Mouse (Mus musculus): ENCODE measurements around the gene Cggbp1. TPM values are rescaled to one million over a fixed set of nuclear protein-coding genes. Genes with fewer than 3 reads are reported as not detected.

The Cggbp1 gene
- polyA plus RNA-seq, 1 experiment from 2014 or later: 78.3 TPM

DNA sequence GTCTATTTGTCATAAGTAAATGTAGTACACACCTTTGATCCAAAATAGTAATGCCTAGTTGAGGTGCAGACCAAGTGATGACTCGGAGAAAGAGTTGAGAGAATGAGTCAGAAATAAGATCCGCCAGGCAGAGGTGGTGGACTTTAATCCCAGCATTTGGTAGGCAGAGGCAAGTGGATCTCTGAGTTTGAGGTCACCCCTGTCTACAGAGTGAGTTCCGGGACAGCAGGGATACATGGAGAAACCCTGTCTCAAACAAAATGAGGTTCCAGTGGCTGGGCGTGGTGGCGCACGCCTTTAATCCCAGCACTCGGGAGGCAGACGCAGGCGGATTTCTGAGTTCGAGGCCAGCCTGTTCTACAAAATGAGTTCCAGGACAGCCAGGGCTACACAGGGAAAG, 23.6 kb downstream of the Cggbp1 start:
- Histone ChIP-seq H3K27ac (ENCODE audit: poor library complexity, severe bottlenecking) (no peak overlapping the region), H3K4me3 (no peak overlapping the region), H3K36me3 (no peaks in the 10 kb centered on the region), H3K9ac (no peak overlapping the region), H3K27me3 (replicated peaks) (no peaks in the 10 kb centered on the region), H3K4me2 (no peak overlapping the region), H3K9me3 (replicated peaks) (no peaks in the 10 kb centered on the region), H3K4me1 (replicated peaks) (no peaks in the 10 kb centered on the region)
- 94% methylated on average over 10 of the region's 10 CpGs for WGBS
- ATAC-seq (ENCODE audit: insufficient number of reproducible peaks, low FRiP score): no peak

GRCm38 (mm10) chr16:64875822-64876221, 24.0 kb downstream of the Cggbp1 start:
- H3K4me2 ChIP-seq: no peak overlapping the region
- WGBS: 79% methylated on average over 1 of the region's 1 CpGs
- no peaks in the 10 kb centered on the region for H3K27me3 ChIP-seq (replicated peaks)
- H3K9ac ChIP-seq: no peak overlapping the region
- no peak overlapping the region for H3K27ac ChIP-seq (ENCODE audit: poor library complexity, severe bottlenecking)
- H3K9me3 ChIP-seq (replicated peaks): no peaks in the 10 kb centered on the region
- H3K4me1 ChIP-seq (replicated peaks): no peaks in the 10 kb centered on the region
- no peak overlapping the region for H3K4me3 ChIP-seq
- ATAC-seq (ENCODE audit: insufficient number of reproducible peaks, low FRiP score): no peak
- no peaks in the 10 kb centered on the region for H3K36me3 ChIP-seq

GRCm38 (mm10) chr16:64876631-64877265, 25.0 kb downstream of the Cggbp1 start:
- no peak overlapping the region for H3K4me3 ChIP-seq
- 72% methylated on average over 4 of the region's 4 CpGs for WGBS
- no peak for ATAC-seq (ENCODE audit: insufficient number of reproducible peaks, low FRiP score)
- H3K27me3 ChIP-seq (replicated peaks): no peaks in the 10 kb centered on the region
- H3K4me1 ChIP-seq (replicated peaks): no peaks in the 10 kb centered on the region
- H3K4me2 ChIP-seq: no peak overlapping the region
- H3K9me3 ChIP-seq (replicated peaks): no peaks in the 10 kb centered on the region
- no peak overlapping the region for H3K27ac ChIP-seq (ENCODE audit: poor library complexity, severe bottlenecking)
- H3K36me3 ChIP-seq: no peaks in the 10 kb centered on the region
- H3K9ac ChIP-seq: no peak overlapping the region

GRCm38 (mm10) chr16:64877314-64877713, 25.5 kb downstream of the Cggbp1 start:
- 81% methylated on average over 3 of the region's 3 CpGs for WGBS
- H3K27ac ChIP-seq (ENCODE audit: poor library complexity, severe bottlenecking): no peak overlapping the region
- H3K4me2 ChIP-seq: no peak overlapping the region
- H3K27me3 ChIP-seq (replicated peaks): no peaks in the 10 kb centered on the region
- ATAC-seq (ENCODE audit: insufficient number of reproducible peaks, low FRiP score): no peak
- no peaks in the 10 kb centered on the region for H3K9me3 ChIP-seq (replicated peaks)
- no peaks in the 10 kb centered on the region for H3K4me1 ChIP-seq (replicated peaks)
- H3K36me3 ChIP-seq: no peaks in the 10 kb centered on the region
- no peak overlapping the region for H3K9ac ChIP-seq
- no peak overlapping the region for H3K4me3 ChIP-seq

GRCm38 (mm10) chr16:64878611-64879132, 26.9 kb downstream of the Cggbp1 start:
- no peaks in the 10 kb centered on the region for H3K36me3 ChIP-seq
- H3K4me1 ChIP-seq (replicated peaks): peaks cover under 1% of the 10 kb centered on the region; the same call in 1 of the 2 replicates
- ATAC-seq (ENCODE audit: insufficient number of reproducible peaks, low FRiP score): no peak

DNA sequence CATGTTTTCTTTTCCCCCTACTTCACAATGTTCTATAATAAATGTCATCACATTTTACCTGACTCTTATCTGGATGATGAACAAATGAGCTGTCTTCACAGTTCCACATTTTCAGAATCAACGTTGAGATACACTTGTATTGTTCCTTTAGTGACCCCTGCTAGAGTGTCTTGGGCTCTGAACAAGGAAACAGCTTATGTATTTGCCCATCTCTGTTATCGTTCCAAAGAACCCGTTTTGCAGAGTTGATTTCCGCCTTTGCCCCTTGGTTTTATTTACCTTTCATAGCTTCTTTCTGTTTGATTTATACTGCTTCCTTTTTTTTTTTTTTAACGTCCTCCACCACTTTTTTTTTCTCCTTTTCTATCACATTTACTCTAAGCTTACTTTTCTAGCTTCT, 27.9 kb downstream of the Cggbp1 start:
- 67% methylated on average over 5 of the region's 5 CpGs for WGBS
- H3K9ac ChIP-seq: no peak overlapping the region
- H3K4me2 ChIP-seq: no peak overlapping the region
- H3K27ac ChIP-seq (ENCODE audit: poor library complexity, severe bottlenecking): no peak overlapping the region
- H3K36me3 ChIP-seq: no peaks in the 10 kb centered on the region
- H3K27me3 ChIP-seq (replicated peaks): no peaks in the 10 kb centered on the region
- H3K4me1 ChIP-seq (replicated peaks): peaks cover 11% of the 10 kb centered on the region
- no peak for ATAC-seq (ENCODE audit: insufficient number of reproducible peaks, low FRiP score)
- no peaks in the 10 kb centered on the region for H3K9me3 ChIP-seq (replicated peaks)
- no peak overlapping the region for H3K4me3 ChIP-seq

More at GRCm38 (mm10) chr16:64878611-64879132, 26.9 kb downstream of the Cggbp1 start:
- no peak overlapping the region for H3K4me2 ChIP-seq
- H3K27ac ChIP-seq (ENCODE audit: poor library complexity, severe bottlenecking): no peak overlapping the region
- no peak overlapping the region for H3K4me3 ChIP-seq
- no peaks in the 10 kb centered on the region for H3K27me3 ChIP-seq (replicated peaks)
- H3K9ac ChIP-seq: no peak overlapping the region
- WGBS: 88% methylated on average over 3 of the region's 3 CpGs
- no peaks in the 10 kb centered on the region for H3K9me3 ChIP-seq (replicated peaks)

GRCm38 (mm10) chr16:64880986-64881385, 29.2 kb downstream of the Cggbp1 start:
- Histone ChIP-seq H3K9ac (no peak overlapping the region), H3K4me2 (no peak overlapping the region), H3K4me1 (replicated peaks) (peaks cover 14% of the 10 kb centered on the region), H3K9me3 (replicated peaks) (no peaks in the 10 kb centered on the region), H3K27me3 (replicated peaks) (no peaks in the 10 kb centered on the region), H3K4me3 (no peak overlapping the region), H3K36me3 (no peaks in the 10 kb centered on the region), H3K27ac (ENCODE audit: poor library complexity, severe bottlenecking) (no peak overlapping the region)
- ATAC-seq (ENCODE audit: insufficient number of reproducible peaks, low FRiP score): no peak
- WGBS: 65% methylated on average over 3 of the region's 3 CpGs

- peaks cover 14% of the 10 kb centered on the region for H3K4me1 ChIP-seq (replicated peaks)
- no peak for ATAC-seq (ENCODE audit: insufficient number of reproducible peaks, low FRiP score)
- WGBS: 82% methylated on average over 2 of the region's 2 CpGs
- no peak overlapping the region for H3K9ac ChIP-seq
- H3K9me3 ChIP-seq (replicated peaks): no peaks in the 10 kb centered on the region
- H3K4me2 ChIP-seq: no peak overlapping the region
- H3K27ac ChIP-seq (ENCODE audit: poor library complexity, severe bottlenecking): no peak overlapping the region
- H3K36me3 ChIP-seq: no peaks in the 10 kb centered on the region
- no peaks in the 10 kb centered on the region for H3K27me3 ChIP-seq (replicated peaks)
- no peak overlapping the region for H3K4me3 ChIP-seq
These were observed 29.6 kb downstream of the Cggbp1 start for GRCm38 (mm10) chr16:64881442-64881841.

- 16% methylated on average over 5 of the region's 5 CpGs for WGBS
- no peak overlapping the region for H3K9ac ChIP-seq
- H3K4me3 ChIP-seq: no peak overlapping the region
- H3K27ac ChIP-seq (ENCODE audit: poor library complexity, severe bottlenecking): 0 out of 2 replicates have a peak overlapping the region, but pooled peaks have one; percentile 5
- no peaks in the 10 kb centered on the region for H3K27me3 ChIP-seq (replicated peaks)
- peaks cover 6% of the 10 kb centered on the region for H3K9me3 ChIP-seq (replicated peaks)
- H3K4me2 ChIP-seq: peak overlapping the region; percentile 16; the same call in 1 of the 2 replicates
- no peaks in the 10 kb centered on the region for H3K36me3 ChIP-seq
- H3K4me1 ChIP-seq (replicated peaks): peaks cover 14% of the 10 kb centered on the region
- no peak for ATAC-seq (ENCODE audit: insufficient number of reproducible peaks, low FRiP score)
These were observed 32.1 kb downstream of the Cggbp1 start for GRCm38 (mm10) chr16:64883896-64884295.

DNA sequence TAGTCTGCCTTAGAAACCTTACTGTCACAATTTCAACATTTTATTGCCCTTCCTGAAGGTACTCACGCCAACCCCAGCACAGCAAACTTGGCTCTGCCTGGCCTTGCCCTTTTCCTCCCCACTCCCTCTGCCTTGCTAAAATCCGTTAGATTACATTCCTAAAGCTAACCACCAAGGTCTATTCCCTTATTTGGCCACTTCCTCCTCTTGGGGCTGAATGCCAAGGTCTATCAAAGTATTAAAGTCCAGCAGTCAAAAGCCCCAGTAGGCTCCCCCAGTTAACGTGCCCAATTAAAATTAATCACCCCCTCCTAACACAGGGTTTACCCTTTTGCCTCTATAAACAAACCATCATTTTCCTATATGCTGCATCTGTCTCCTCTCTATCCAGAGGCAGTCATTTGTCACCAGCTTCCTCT, 32.6 kb downstream of the Cggbp1 start:
- H3K9me3 ChIP-seq (replicated peaks): peaks cover 9% of the 10 kb centered on the region
- H3K9ac ChIP-seq: no peak overlapping the region
- no peak overlapping the region for H3K4me3 ChIP-seq
- ATAC-seq (ENCODE audit: insufficient number of reproducible peaks, low FRiP score): no peak
- H3K4me2 ChIP-seq: no peak overlapping the region
- no peaks in the 10 kb centered on the region for H3K36me3 ChIP-seq
- no peaks in the 10 kb centered on the region for H3K27me3 ChIP-seq (replicated peaks)
- 11% methylated on average over 3 of the region's 3 CpGs for WGBS
- no peak overlapping the region for H3K27ac ChIP-seq (ENCODE audit: poor library complexity, severe bottlenecking)
- H3K4me1 ChIP-seq (replicated peaks): peaks cover 14% of the 10 kb centered on the region

DNA sequence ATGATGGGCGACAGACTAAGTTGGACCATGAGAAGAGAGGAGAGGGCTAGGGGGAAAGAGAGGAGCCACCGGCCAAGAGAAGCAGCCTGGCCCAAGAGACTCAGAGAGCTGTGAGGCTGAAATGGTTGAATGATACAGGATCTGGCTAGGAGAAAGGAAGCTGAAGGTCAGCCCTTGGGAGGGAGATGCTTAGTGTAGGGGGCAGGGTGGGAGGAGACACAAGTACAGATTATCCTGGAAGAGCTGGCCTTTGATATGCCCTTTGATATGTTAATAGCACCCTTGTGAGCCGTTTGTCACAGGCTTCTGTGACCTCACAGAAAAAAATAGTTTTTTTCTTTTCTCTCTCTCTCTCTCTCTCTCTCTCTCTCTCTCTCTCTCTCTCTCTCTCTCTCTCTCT, 33.3 kb downstream of the Cggbp1 start:
- peaks cover 11% of the 10 kb centered on the region for H3K9me3 ChIP-seq (replicated peaks)
- peaks cover 14% of the 10 kb centered on the region for H3K4me1 ChIP-seq (replicated peaks)
- no peaks in the 10 kb centered on the region for H3K27me3 ChIP-seq (replicated peaks)
- no peak for ATAC-seq (ENCODE audit: insufficient number of reproducible peaks, low FRiP score)
- H3K4me2 ChIP-seq: no peak overlapping the region
- H3K27ac ChIP-seq (ENCODE audit: poor library complexity, severe bottlenecking): no peak overlapping the region
- H3K9ac ChIP-seq: no peak overlapping the region
- H3K4me3 ChIP-seq: no peak overlapping the region
- H3K36me3 ChIP-seq: no peaks in the 10 kb centered on the region
- WGBS: 35% methylated on average over 3 of the region's 3 CpGs

GRCm38 (mm10) chr16:64885547-64885946, 33.8 kb downstream of the Cggbp1 start:
- H3K27me3 ChIP-seq (replicated peaks): no peaks in the 10 kb centered on the region
- WGBS: 43% methylated on average over 4 of the region's 4 CpGs
- H3K9me3 ChIP-seq (replicated peaks): peaks cover 11% of the 10 kb centered on the region
- H3K27ac ChIP-seq (ENCODE audit: poor library complexity, severe bottlenecking): no peak overlapping the region
- no peak overlapping the region for H3K4me2 ChIP-seq
- peaks cover 14% of the 10 kb centered on the region for H3K4me1 ChIP-seq (replicated peaks)
- no peaks in the 10 kb centered on the region for H3K36me3 ChIP-seq
- ATAC-seq (ENCODE audit: insufficient number of reproducible peaks, low FRiP score): no peak
- no peak overlapping the region for H3K9ac ChIP-seq
- H3K4me3 ChIP-seq: no peak overlapping the region

All from heart, embryonic 12.5 days (tissue).